Mouse (Mus musculus): ENCODE results near the gene Cped1.

The Cped1 gene

GRCm38 (mm10) chr6:22086056-22086455, 100.3 kb downstream of the Cped1 start:
- no peak for DNase-seq (ENCODE audit: low spot score)

- DNase-seq (ENCODE audit: low spot score) = peak; percentile 19
These were observed 102.8 kb downstream of the Cped1 start for GRCm38 (mm10) chr6:22088346-22089064.

GRCm38 (mm10) chr6:22091773-22092172, 106.1 kb downstream of the Cped1 start:
- no peak for DNase-seq (ENCODE audit: low spot score)

GRCm38 (mm10) chr6:22093792-22094191, 108.1 kb downstream of the Cped1 start:
- DNase-seq (ENCODE audit: low spot score) = no peak

GRCm38 (mm10) chr6:22097709-22098108, 112.0 kb downstream of the Cped1 start:
- DNase-seq (ENCODE audit: low spot score) = no peak

- no peak for DNase-seq (ENCODE audit: low spot score)
These were observed 114.1 kb downstream of the Cped1 start for GRCm38 (mm10) chr6:22099832-22100231.

- no peak for DNase-seq (ENCODE audit: low spot score)
These were observed 116.2 kb downstream of the Cped1 start for GRCm38 (mm10) chr6:22101939-22102338.

GRCm38 (mm10) chr6:22102752-22103151, 117.0 kb downstream of the Cped1 start:
- no peak for DNase-seq (ENCODE audit: low spot score)

- DNase-seq (ENCODE audit: low spot score) = no peak
These were observed 118.0 kb downstream of the Cped1 start for GRCm38 (mm10) chr6:22103713-22104112.

- no peak for DNase-seq (ENCODE audit: low spot score)
These were observed 118.5 kb downstream of the Cped1 start for GRCm38 (mm10) chr6:22104211-22104610.

- no peak for DNase-seq (ENCODE audit: low spot score)
These were observed 128.4 kb downstream of the Cped1 start for GRCm38 (mm10) chr6:22114079-22114478.

GRCm38 (mm10) chr6:22116679-22117078, 131.0 kb downstream of the Cped1 start:
- DNase-seq (ENCODE audit: low spot score) = no peak

GRCm38 (mm10) chr6:22122080-22122479, 136.4 kb downstream of the Cped1 start:
- peak; percentile 49 for DNase-seq (ENCODE audit: low spot score)

GRCm38 (mm10) chr6:22122693-22123092, 137.0 kb downstream of the Cped1 start:
- no peak for DNase-seq (ENCODE audit: low spot score)

- DNase-seq (ENCODE audit: low spot score) = no peak
These were observed 137.6 kb downstream of the Cped1 start for GRCm38 (mm10) chr6:22123332-22123731.

- peak; percentile 21 for DNase-seq (ENCODE audit: low spot score)
These were observed 139.0 kb downstream of the Cped1 start for GRCm38 (mm10) chr6:22124575-22125330.

- DNase-seq (ENCODE audit: low spot score) = no peak
These were observed 149.4 kb downstream of the Cped1 start for GRCm38 (mm10) chr6:22135038-22135631.

- no peak for DNase-seq (ENCODE audit: low spot score)
These were observed 151.1 kb downstream of the Cped1 start for GRCm38 (mm10) chr6:22136805-22137204.

- no peak for DNase-seq (ENCODE audit: low spot score)
These were observed 155.1 kb downstream of the Cped1 start for GRCm38 (mm10) chr6:22140786-22141185.

GRCm38 (mm10) chr6:22147236-22147635, 161.5 kb downstream of the Cped1 start:
- DNase-seq (ENCODE audit: low spot score) = no peak

GRCm38 (mm10) chr6:22148511-22148910, 162.8 kb downstream of the Cped1 start:
- DNase-seq (ENCODE audit: low spot score) = no peak

- no peak for DNase-seq (ENCODE audit: low spot score)
These were observed 171.7 kb downstream of the Cped1 start for GRCm38 (mm10) chr6:22157461-22157860.

GRCm38 (mm10) chr6:22161944-22162343, 176.2 kb downstream of the Cped1 start:
- no peak for DNase-seq (ENCODE audit: low spot score)

Data from lung, postnatal 25 days (tissue).